Mouse (Mus musculus) MEL (cell line): ENCODE results near the gene Ccnc. TPM values are rescaled to one million over a fixed set of nuclear protein-coding genes. Genes with fewer than 3 reads are reported as not detected.
A peak's percentile ranks its signal among the peaks of the same experiment; 100 is the strongest.

ENCODE experiments used
- DNase-seq: peaks from one replicate; pipeline ENCODE4 v3.0.0; 2011; ENCODE audit warnings: low read depth, low spot score
- H3K27ac ChIP-seq: 2 replicates; pipeline ENCODE4 v1.5.1; 2012; ENCODE audit warnings: low read depth, mild to moderate bottlenecking, control low read depth, low read length, moderate library complexity; ENCODE audit not compliant: control insufficient read depth
- H3K27me3 ChIP-seq, 2 experiments: fragments of 150-350 bp in 1 of 2; sonication (generic) in 1 of 2; 2 replicates each; pipeline ENCODE4 v1.6.1; 2012; ENCODE audit warnings: low read length in 2 of 2, mild to moderate bottlenecking in 2 of 2, improper control_type of control experiment in 1 of 2, moderate library complexity in 1 of 2; ENCODE audit not compliant: insufficient read depth in 2 of 2, control insufficient read depth in 1 of 2
- H3K36me3 ChIP-seq, 2 experiments: 2 replicates each; pipeline ENCODE4 v1.6.1; 2012 to 2014; ENCODE audit warnings: low read length in 2 of 2, improper control_type of control experiment in 1 of 2, inconsistent platforms in 1 of 2, mild to moderate bottlenecking in 1 of 2; ENCODE audit not compliant: insufficient read depth in 2 of 2, control insufficient read depth in 1 of 2
- H3K4me1 ChIP-seq, 2 experiments: fragments of 150-350 bp in 1 of 2; sonication (generic) in 1 of 2; 2 replicates each; pipeline ENCODE4 v1.6.1; 2012; ENCODE audit warnings: low read length in 2 of 2, improper control_type of control experiment in 1 of 2, mild to moderate bottlenecking in 1 of 2; ENCODE audit not compliant: insufficient read depth in 2 of 2, control insufficient read depth in 1 of 2
- H3K4me3 ChIP-seq, 2 experiments: fragments of 150-350 bp in 1 of 2; sonication (generic) in 1 of 2; 2 replicates each; pipeline ENCODE4 v1.5.1; 2012; ENCODE audit warnings: low read depth in 2 of 2, low read length in 2 of 2, mild to moderate bottlenecking in 2 of 2, moderate library complexity in 2 of 2, control low read depth in 1 of 2, improper control_type of control experiment in 1 of 2; ENCODE audit not compliant: control insufficient read depth in 1 of 2, insufficient read depth in 1 of 2
- H3K79me2 ChIP-seq: 2 replicates; pipeline ENCODE4 v1.6.1; 2012; ENCODE audit warnings: mild to moderate bottlenecking, low read length, moderate library complexity; ENCODE audit not compliant: control insufficient read depth, poor library complexity, insufficient read depth
- H3K9ac ChIP-seq: 2 replicates; pipeline ENCODE4 v1.6.1; 2012; ENCODE audit warnings: low read depth, mild to moderate bottlenecking, control low read depth, low read length, moderate library complexity; ENCODE audit not compliant: control insufficient read depth, poor library complexity, severe bottlenecking
- H3K9me3 ChIP-seq: fragments of 150-350 bp; sonication (generic); replicated peaks from 2 replicates; pipeline ENCODE4 v1.6.1; 2012; ENCODE audit warnings: mild to moderate bottlenecking, low read length, improper control_type of control experiment, moderate library complexity; ENCODE audit not compliant: insufficient read depth
- BHLHE40 ChIP-seq: IDR thresholded peaks from 2 replicates; pipeline ENCODE4 v1.6.1; 2012; ENCODE audit warnings: low read depth, mild to moderate bottlenecking, inconsistent platforms, low read length, improper control_type of control experiment, borderline replicate concordance
- CHD1 ChIP-seq: IDR thresholded peaks from 2 replicates; pipeline ENCODE4 v1.6.1; 2012; ENCODE audit warnings: low read depth, mild to moderate bottlenecking, inconsistent platforms, low read length, improper control_type of control experiment
- CTCF ChIP-seq, 3 experiments: IDR thresholded peaks in 2 of 3; conservative IDR thresholded peaks in 1 of 3; 2 replicates each; pipeline ENCODE4 v1.5.1; 2011 to 2012; ENCODE audit warnings: low read length in 3 of 3, low read depth in 2 of 3, mild to moderate bottlenecking in 2 of 3, improper control_type of control experiment in 1 of 3, inconsistent platforms in 1 of 3, mixed read lengths in 1 of 3, moderate library complexity in 1 of 3; ENCODE audit not compliant: control insufficient read depth in 1 of 3, insufficient read depth in 1 of 3, poor library complexity in 1 of 3, severe bottlenecking in 1 of 3
- E2F4 ChIP-seq: IDR thresholded peaks from 2 replicates; pipeline ENCODE4 v1.6.1; 2011; ENCODE audit warnings: low read depth, low read length, improper control_type of control experiment, borderline replicate concordance
- ELF1 ChIP-seq: IDR thresholded peaks from 2 replicates; pipeline ENCODE4 v1.6.1; 2014; ENCODE audit warnings: low read depth, mild to moderate bottlenecking, inconsistent platforms, low read length, improper control_type of control experiment, moderate library complexity
- EP300 ChIP-seq, 2 experiments: IDR thresholded peaks; 2 replicates each; pipeline ENCODE4 v1.6.1; 2011; ENCODE audit warnings: improper control_type of control experiment in 2 of 2, low read length in 2 of 2, low read depth in 1 of 2, mild to moderate bottlenecking in 1 of 2
- ETS1 ChIP-seq: IDR thresholded peaks from 2 replicates; pipeline ENCODE4 v1.6.1; 2012; ENCODE audit warnings: low read depth, mild to moderate bottlenecking, inconsistent platforms, low read length, improper control_type of control experiment, moderate library complexity
- GATA1 ChIP-seq: IDR thresholded peaks from 2 replicates; pipeline ENCODE4 v1.6.1; 2011; ENCODE audit warnings: low read depth, low read length, improper control_type of control experiment
- HCFC1 ChIP-seq: IDR thresholded peaks from 2 replicates; pipeline ENCODE4 v1.6.1; 2012; ENCODE audit warnings: low read depth, mild to moderate bottlenecking, inconsistent platforms, low read length, improper control_type of control experiment, moderate library complexity
- KAT2A ChIP-seq: conservative IDR thresholded peaks from 2 replicates; pipeline ENCODE4 v1.6.1; 2012; ENCODE audit warnings: low read depth, low read length, improper control_type of control experiment, inconsistent platforms
- MAX ChIP-seq: IDR thresholded peaks from 2 replicates; pipeline ENCODE4 v1.6.1; 2011; ENCODE audit warnings: low read length, improper control_type of control experiment
- MYB ChIP-seq: IDR thresholded peaks from 2 replicates; pipeline ENCODE4 v1.6.1; 2011; ENCODE audit warnings: mild to moderate bottlenecking, low read depth, low read length, improper control_type of control experiment
- MYC ChIP-seq: IDR thresholded peaks from 2 replicates; pipeline ENCODE4 v1.6.1; 2011; ENCODE audit warnings: low read depth, mild to moderate bottlenecking, low read length, improper control_type of control experiment, moderate library complexity
- NRF1 ChIP-seq: IDR thresholded peaks from 2 replicates; pipeline ENCODE4 v1.6.1; 2014; ENCODE audit warnings: low read depth, mild to moderate bottlenecking, inconsistent platforms, low read length, improper control_type of control experiment, moderate library complexity; ENCODE audit not compliant: poor library complexity, insufficient read depth, severe bottlenecking
- POLR2A ChIP-seq, 2 experiments: IDR thresholded peaks; 2 replicates each; pipeline ENCODE4 v1.6.1; 2011 to 2012; ENCODE audit warnings: low read length in 2 of 2, mild to moderate bottlenecking in 2 of 2, control low read depth in 1 of 2, improper control_type of control experiment in 1 of 2, low read depth in 1 of 2, moderate library complexity in 1 of 2; ENCODE audit not compliant: control insufficient read depth in 1 of 2, insufficient read depth in 1 of 2, poor library complexity in 1 of 2
- POLR2AphosphoS2 ChIP-seq: IDR thresholded peaks from 2 replicates; pipeline ENCODE4 v1.6.1; 2011; ENCODE audit warnings: low read length, improper control_type of control experiment
- POLR2AphosphoS5 ChIP-seq: IDR thresholded peaks from 2 replicates; pipeline ENCODE4 v1.6.1; 2012; ENCODE audit warnings: low read depth, borderline replicate concordance, mild to moderate bottlenecking, inconsistent platforms, low read length, moderate library complexity, mixed read lengths
- TAL1 ChIP-seq: IDR thresholded peaks from 2 replicates; pipeline ENCODE4 v1.6.1; 2012; ENCODE audit warnings: mild to moderate bottlenecking, inconsistent platforms, low read length, moderate library complexity, mixed read lengths
- TCF12 ChIP-seq: IDR thresholded peaks from 2 replicates; pipeline ENCODE4 v1.6.1; 2014; ENCODE audit warnings: low read depth, mild to moderate bottlenecking, inconsistent platforms, low read length, improper control_type of control experiment, moderate library complexity
- USF2 ChIP-seq, 2 experiments: IDR thresholded peaks; 2 replicates each; pipeline ENCODE4 v1.6.1; 2011 to 2012; ENCODE audit warnings: improper control_type of control experiment in 2 of 2, low read length in 2 of 2, borderline replicate concordance in 1 of 2, inconsistent platforms in 1 of 2, low read depth in 1 of 2, mild to moderate bottlenecking in 1 of 2; ENCODE audit not compliant: insufficient read depth in 1 of 2
- ZC3H11A ChIP-seq: IDR thresholded peaks from 2 replicates; pipeline ENCODE4 v1.6.1; 2012; ENCODE audit warnings: low read depth, mild to moderate bottlenecking, inconsistent platforms, low read length, improper control_type of control experiment
- ZMIZ1 ChIP-seq: IDR thresholded peaks from 2 replicates; pipeline ENCODE4 v1.6.1; 2012; ENCODE audit warnings: low read depth, mild to moderate bottlenecking, inconsistent platforms, low read length, improper control_type of control experiment, moderate library complexity
- polyA plus RNA-seq, 2 experiments: library from polyadenylated mRNA; stranded (reverse) in 1 of 2; unstranded in 1 of 2; fragments of >175 nt in 1 of 2; fragments of >200 nt in 1 of 2; gene quantifications; 2 replicates each; pipeline versions ENCODE4 v1.2.1 to v1.2.4; 2012; ENCODE audit warnings: low replicate concordance in 2 of 2, low read depth in 1 of 2; ENCODE audit not compliant: insufficient read length in 2 of 2, insufficient read depth in 1 of 2, missing spikeins in 1 of 2
- total RNA-seq: library from RNA; depleted of rRNA; stranded (reverse); fragments of 300-350 nt; gene quantifications from 2 replicates; pipeline ENCODE4 v1.2.3, GENCODE M21; 2012

Gene Ccnc
- total and polyA plus RNA-seq, 3 experiments = 14.7 to 196 (median 16.0) TPM

- no peak overlapping the region for H3K27ac ChIP-seq
- no peak for TF ChIP-seq HCFC1
- TF ChIP-seq POLR2AphosphoS5 = no peak
- no peak for TF ChIP-seq MYC
- TF ChIP-seq POLR2A (IDR thresholded peaks at IDR 0.05; ENCODE audit: control insufficient read depth in 1 of 2, insufficient read depth in 1 of 2, low read depth in 1 of 2, low read length in 2 of 2, poor library complexity in 1 of 2) = no peak
- no peak for TF ChIP-seq CHD1
- no peak for TF ChIP-seq MYB
- TF ChIP-seq POLR2AphosphoS2 = no peak
- TF ChIP-seq ZC3H11A = no peak
- no peak for TF ChIP-seq KAT2A
- no peak overlapping the region for H3K4me3 ChIP-seq
- H3K9me3 ChIP-seq = no peaks in the 10 kb centered on the region
- H3K79me2 ChIP-seq = no peaks in the 10 kb centered on the region
- peaks cover 0 to 3% of the 10 kb centered on the region in 2 experiments; a peak in 2 of 4 replicates for H3K4me1 ChIP-seq
- H3K36me3 ChIP-seq = peaks cover 0 to 5% of the 10 kb centered on the region in 2 experiments; a peak in 2 of 4 replicates
- H3K27me3 ChIP-seq = no peaks in the 10 kb centered on the region
- DNase-seq = no peak
- H3K9ac ChIP-seq = no peak overlapping the region
Observed at GRCm38 (mm10) chr4:21771064-21771463, 43.6 kb downstream of the Ccnc start.

GRCm38 (mm10) chr4:21772306-21772705 lies 44.8 kb downstream of the Ccnc start:
- peak; percentile 45 for DNase-seq
- H3K27ac ChIP-seq = no peak overlapping the region
- no peak overlapping the region for H3K9ac ChIP-seq
- H3K79me2 ChIP-seq = peaks cover 2% of the 10 kb centered on the region; the same call in 1 of the 2 replicates
- H3K36me3 ChIP-seq = peaks cover 0 to 7% of the 10 kb centered on the region in 2 experiments; a peak in 2 of 4 replicates
- no peaks in the 10 kb centered on the region for H3K9me3 ChIP-seq
- peaks cover 2 to 3% of the 10 kb centered on the region in 2 experiments; a peak in 2 of 4 replicates for H3K4me1 ChIP-seq
- H3K27me3 ChIP-seq = no peaks in the 10 kb centered on the region
- TF ChIP-seq GATA1 = no peak
- no peak for TF ChIP-seq POLR2A (IDR thresholded peaks at IDR 0.05; ENCODE audit: control insufficient read depth in 1 of 2, insufficient read depth in 1 of 2, low read depth in 1 of 2, low read length in 2 of 2, poor library complexity in 1 of 2)
- TF ChIP-seq TAL1 = no peak
- TF ChIP-seq ELF1 = no peak
- no peak overlapping the region for H3K4me3 ChIP-seq

GRCm38 (mm10) chr4:21776091-21776945 lies 48.8 kb downstream of the Ccnc start:
- H3K79me2 ChIP-seq = peaks cover 5% of the 10 kb centered on the region
- peak overlapping the region; percentile 60 for H3K27ac ChIP-seq
- no peaks in the 10 kb centered on the region for H3K9me3 ChIP-seq
- H3K4me3 ChIP-seq = peak overlapping the region; percentile 82 to 99
- H3K27me3 ChIP-seq = no peaks in the 10 kb centered on the region
- peak overlapping the region; percentile 88 for H3K9ac ChIP-seq
- peaks cover 18 to 22% of the 10 kb centered on the region in 2 experiments for H3K4me1 ChIP-seq
- DNase-seq = peak; percentile 91
- peaks cover 0 to 32% of the 10 kb centered on the region in 2 experiments; a peak in 3 of 4 replicates for H3K36me3 ChIP-seq
- TF ChIP-seq MAX (0 out of 2 replicates have a peak, but pooled peaks have one; percentile 56), TCF12 (0 out of 2 replicates have a peak, but pooled peaks have one; percentile 30), CHD1 (no peak), TAL1 (no peak), KAT2A (no peak), BHLHE40 (no peak), POLR2A (IDR thresholded peaks at IDR 0.05; ENCODE audit: control insufficient read depth in 1 of 2, insufficient read depth in 1 of 2, low read depth in 1 of 2, low read length in 2 of 2, poor library complexity in 1 of 2) (peak; percentile 68 to 82), ZC3H11A (no peak), ZMIZ1 (peak; percentile 83), USF2 (IDR thresholded peaks at IDR 0.05; ENCODE audit: borderline replicate concordance in 1 of 2, insufficient read depth in 1 of 2, low read depth in 1 of 2, low read length in 2 of 2) (no peak), GATA1 (no peak), MYC (no peak), NRF1 (peak; percentile 79), EP300 (IDR thresholded peaks at IDR 0.05; ENCODE audit: low read depth in 1 of 2, low read length in 2 of 2) (no peak), CTCF (IDR thresholded peaks at IDR 0.05 in 2 of 3, conservative IDR thresholded peaks at IDR 0.05 in 1 of 3; ENCODE audit: control insufficient read depth in 1 of 3, insufficient read depth in 1 of 3, low read depth in 2 of 3, low read length in 3 of 3, poor library complexity in 1 of 3, severe bottlenecking in 1 of 3) (no peak), ETS1 (0 out of 2 replicates have a peak, but pooled peaks have one; percentile 8), E2F4 (no peak)
